Mouse (Mus musculus): Measurements from ENCODE around the gene Dpp8. TPM values are rescaled to one million over a fixed set of nuclear protein-coding genes. Genes with fewer than 3 reads are reported as not detected.

Gene Dpp8
- total and polyA plus RNA-seq, 3 experiments, result 51.8 to 62.1 TPM; not detected in 1

DNA sequence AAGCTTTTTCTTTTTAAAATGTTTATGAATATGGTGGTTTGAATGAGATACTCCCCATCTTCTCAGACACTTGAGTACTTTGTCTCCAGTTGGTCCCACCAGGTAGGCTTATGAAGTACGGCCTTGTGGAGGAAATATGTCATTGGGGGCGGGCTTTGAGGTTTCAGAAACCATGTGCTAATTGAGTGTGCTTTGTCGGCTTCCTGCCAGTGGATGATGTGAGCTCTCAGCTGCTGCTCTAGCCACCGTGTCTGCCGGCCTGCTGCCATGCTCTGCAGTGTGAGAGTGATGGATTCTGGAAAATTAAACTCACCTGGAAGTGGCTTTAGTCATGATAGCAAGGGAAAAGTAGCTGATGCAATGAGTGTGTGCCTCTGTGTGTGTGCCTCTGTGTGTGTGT lies 55.3 kb downstream of the Dpp8 start:
- Histone ChIP-seq H3K4me3 (ENCODE audit: control insufficient read depth in 1 of 2, insufficient read depth in 1 of 2, low read depth in 2 of 2, low read length in 2 of 2) (no peak overlapping the region), H3K79me2 (ENCODE audit: control insufficient read depth, insufficient read depth, low read length, poor library complexity) (no peaks in the 10 kb centered on the region), H3K27ac (ENCODE audit: control insufficient read depth, low read depth, low read length) (no peak overlapping the region), H3K27me3 (ENCODE audit: control insufficient read depth in 1 of 2, insufficient read depth in 2 of 2, low read length in 2 of 2) (no peaks in the 10 kb centered on the region), H3K9me3 (replicated peaks; ENCODE audit: insufficient read depth, low read length) (no peaks in the 10 kb centered on the region), H3K4me1 (ENCODE audit: control insufficient read depth in 1 of 2, insufficient read depth in 2 of 2, low read length in 2 of 2) (peaks cover 8 to 31% of the 10 kb centered on the region in 2 experiments; a peak in 3 of 4 replicates), H3K9ac (ENCODE audit: control insufficient read depth, low read depth, low read length, poor library complexity, severe bottlenecking) (no peak overlapping the region), H3K36me3 (ENCODE audit: control insufficient read depth in 1 of 2, insufficient read depth in 2 of 2, low read length in 2 of 2) (peaks cover 0 to 26% of the 10 kb centered on the region in 2 experiments; a peak in 2 of 4 replicates)
- TF ChIP-seq E2F4 (IDR thresholded peaks at IDR 0.05; ENCODE audit: borderline replicate concordance, low read depth, low read length) (no peak), CHD2 (IDR thresholded peaks at IDR 0.05; ENCODE audit: low read length) (no peak), ETS1 (IDR thresholded peaks at IDR 0.05; ENCODE audit: low read depth, low read length) (no peak), CTCF (IDR thresholded peaks at IDR 0.05 in 2 of 3, conservative IDR thresholded peaks at IDR 0.05 in 1 of 3; ENCODE audit: control insufficient read depth in 1 of 3, insufficient read depth in 1 of 3, low read depth in 2 of 3, low read length in 3 of 3, poor library complexity in 1 of 3, severe bottlenecking in 1 of 3) (no peak), POLR2AphosphoS5 (IDR thresholded peaks at IDR 0.05; ENCODE audit: borderline replicate concordance, low read depth, low read length) (no peak), MXI1 (IDR thresholded peaks at IDR 0.05; ENCODE audit: low read depth, low read length) (no peak), JUND (IDR thresholded peaks at IDR 0.05; ENCODE audit: low read depth, low read length) (no peak), MAFK (IDR thresholded peaks at IDR 0.05; ENCODE audit: borderline replicate concordance, low read depth, low read length) (no peak), TAL1 (IDR thresholded peaks at IDR 0.05; ENCODE audit: low read length) (no peak), MAZ (IDR thresholded peaks at IDR 0.05; ENCODE audit: low read depth, low read length) (no peak), USF1 (IDR thresholded peaks at IDR 0.05; ENCODE audit: low read depth, low read length) (no peak)
- DNase-seq (ENCODE audit: low read depth, low spot score), result no peak

DNA sequence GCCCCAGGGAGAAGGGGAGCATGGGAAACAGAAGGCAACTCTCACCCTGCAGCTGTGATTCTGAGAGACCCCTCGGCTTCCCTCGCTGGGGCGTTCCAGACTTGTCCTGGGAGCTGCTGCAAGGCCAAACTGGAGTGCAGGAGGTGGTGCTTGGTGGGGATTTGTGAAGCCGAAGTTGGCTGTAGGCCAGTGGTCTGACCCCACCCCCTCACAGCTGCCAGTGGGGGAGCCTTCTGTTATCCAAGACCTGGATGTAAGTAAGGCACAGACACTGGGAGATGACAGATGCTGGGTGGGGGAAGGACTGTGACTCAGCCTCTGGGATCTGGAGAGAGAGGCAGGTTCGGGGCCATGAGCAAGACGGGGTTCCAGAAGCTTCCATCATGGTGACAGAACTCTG lies 62.0 kb downstream of the Dpp8 start:
- Histone ChIP-seq H3K36me3 (ENCODE audit: control insufficient read depth in 1 of 2, insufficient read depth in 2 of 2, low read length in 2 of 2) (no peaks in the 10 kb centered on the region), H3K9me3 (replicated peaks; ENCODE audit: insufficient read depth, low read length) (no peaks in the 10 kb centered on the region), H3K79me2 (ENCODE audit: control insufficient read depth, insufficient read depth, low read length, poor library complexity) (no peaks in the 10 kb centered on the region), H3K27me3 (ENCODE audit: control insufficient read depth in 1 of 2, insufficient read depth in 2 of 2, low read length in 2 of 2) (peaks cover 0 to 2% of the 10 kb centered on the region in 2 experiments; a peak in 1 of 4 replicates), H3K4me1 (ENCODE audit: control insufficient read depth in 1 of 2, insufficient read depth in 2 of 2, low read length in 2 of 2) (no peaks in the 10 kb centered on the region), H3K4me3 (ENCODE audit: control insufficient read depth in 1 of 2, insufficient read depth in 1 of 2, low read depth in 2 of 2, low read length in 2 of 2) (no peak overlapping the region), H3K9ac (ENCODE audit: control insufficient read depth, low read depth, low read length, poor library complexity, severe bottlenecking) (no peak overlapping the region), H3K27ac (ENCODE audit: control insufficient read depth, low read depth, low read length) (no peak overlapping the region)
- DNase-seq (ENCODE audit: low read depth, low spot score), result no peak
- no peak for TF ChIP-seq JUND (IDR thresholded peaks at IDR 0.05; ENCODE audit: low read depth, low read length)
- no peak for TF ChIP-seq TCF12 (IDR thresholded peaks at IDR 0.05; ENCODE audit: low read depth, low read length)
- TF ChIP-seq RAD21 (IDR thresholded peaks at IDR 0.05; ENCODE audit: low read depth, low read length), result no peak
- TF ChIP-seq MEF2A (IDR thresholded peaks at IDR 0.05; ENCODE audit: extremely low read depth, insufficient replicate concordance, low read depth, low read length, poor library complexity, severe bottlenecking), result no peak
- TF ChIP-seq RCOR1 (IDR thresholded peaks at IDR 0.05; ENCODE audit: low read depth, low read length), result no peak
- TF ChIP-seq ZC3H11A (IDR thresholded peaks at IDR 0.05; ENCODE audit: low read depth, low read length), result no peak
- TF ChIP-seq CHD2 (IDR thresholded peaks at IDR 0.05; ENCODE audit: low read length), result no peak
- no peak for TF ChIP-seq CTCF (IDR thresholded peaks at IDR 0.05 in 2 of 3, conservative IDR thresholded peaks at IDR 0.05 in 1 of 3; ENCODE audit: control insufficient read depth in 1 of 3, insufficient read depth in 1 of 3, low read depth in 2 of 3, low read length in 3 of 3, poor library complexity in 1 of 3, severe bottlenecking in 1 of 3)
- no peak for TF ChIP-seq TBP (IDR thresholded peaks at IDR 0.05; ENCODE audit: low read depth, low read length)
- TF ChIP-seq GATA1 (IDR thresholded peaks at IDR 0.05; ENCODE audit: low read depth, low read length), result no peak
- TF ChIP-seq EP300 (IDR thresholded peaks at IDR 0.05; ENCODE audit: low read depth in 1 of 2, low read length in 2 of 2), result no peak
- TF ChIP-seq MAZ (IDR thresholded peaks at IDR 0.05; ENCODE audit: low read depth, low read length), result no peak
- TF ChIP-seq ZKSCAN1 (IDR thresholded peaks at IDR 0.05; ENCODE audit: low read depth, low read length), result no peak
- TF ChIP-seq USF2 (IDR thresholded peaks at IDR 0.05; ENCODE audit: borderline replicate concordance in 1 of 2, insufficient read depth in 1 of 2, low read depth in 1 of 2, low read length in 2 of 2), result no peak

Data from MEL (cell line).